Mouse (Mus musculus): Measurements from ENCODE around the gene Pla2r1. TPM values are rescaled to one million over a fixed set of nuclear protein-coding genes. Genes with fewer than 3 reads are reported as not detected.

Pla2r1 gene
- polyA plus RNA-seq, 1 experiment from 2014 or later = 0.25 TPM

DNA sequence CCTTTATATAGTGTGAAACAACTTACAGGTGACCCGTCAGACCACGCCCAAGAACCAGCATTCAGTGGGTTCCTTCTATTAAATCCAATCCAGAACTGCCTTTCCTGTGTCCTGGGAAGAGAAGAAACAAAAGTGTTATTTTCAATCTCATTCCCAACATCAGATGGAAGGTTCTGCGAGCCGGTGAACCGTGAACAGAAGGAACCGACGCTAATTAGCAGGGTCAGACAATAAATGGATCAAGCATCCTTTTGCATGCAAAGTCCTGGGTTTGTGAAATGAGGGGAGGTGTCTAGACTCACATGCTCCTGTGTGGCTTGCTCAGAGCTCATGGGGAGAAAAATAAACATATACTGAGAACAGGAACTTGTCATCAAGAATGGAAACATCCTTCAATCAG, 100.7 kb downstream of the Pla2r1 start:
- whole genome bisulfite sequencing = 27% methylated on average over 7 of the region's 7 CpGs
- ATAC-seq = no peak

DNA sequence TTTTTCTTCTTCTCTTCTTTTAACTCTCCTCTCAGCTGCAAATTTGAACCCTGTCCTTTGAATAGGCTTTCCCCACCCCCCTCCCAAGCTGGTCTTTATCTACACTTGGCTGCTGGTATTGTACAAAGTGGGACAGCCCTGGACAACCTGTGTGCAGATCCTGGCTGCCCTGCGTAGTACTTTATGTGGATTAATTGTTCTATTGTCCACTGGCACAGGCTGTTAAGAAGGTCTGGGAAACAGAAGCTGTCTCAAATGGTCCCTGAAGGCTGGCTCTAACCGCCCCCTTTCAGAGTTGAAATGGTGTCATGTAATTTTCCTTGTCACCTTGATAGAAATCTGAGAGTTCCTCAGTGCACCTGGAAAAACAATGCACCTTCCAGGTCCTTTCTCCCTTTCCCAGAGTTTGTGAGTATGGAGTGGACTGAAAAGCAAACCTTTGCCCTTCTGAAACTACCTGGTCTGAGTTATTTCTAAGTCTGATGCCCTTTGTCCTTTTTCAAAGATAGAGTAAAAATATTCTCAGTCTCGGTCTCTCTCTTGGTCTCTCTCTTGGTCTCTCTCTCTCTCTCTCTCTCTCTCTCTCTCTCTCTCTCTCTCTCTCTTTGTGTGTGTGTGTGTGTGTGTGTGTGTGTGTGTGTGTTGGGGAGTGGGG, 101.9 kb downstream of the Pla2r1 start:
- 37% methylated on average over 3 of the region's 3 CpGs for WGBS
- no peak for ATAC-seq
- Histone ChIP-seq H3K4me2 (ENCODE audit: low read length) (no peak overlapping the region), H3K27ac (ENCODE audit: low read length) (no peak overlapping the region), H3K4me3 (replicated peaks; ENCODE audit: low read length) (no peak overlapping the region), H3K9ac (replicated peaks; ENCODE audit: low read depth, low read length) (no peak overlapping the region), H3K27me3 (replicated peaks; ENCODE audit: control insufficient read depth, insufficient read depth, low read length) (no peaks in the 10 kb centered on the region), H3K36me3 (ENCODE audit: control insufficient read depth, insufficient read depth) (no peaks in the 10 kb centered on the region), H3K4me1 (replicated peaks; ENCODE audit: control insufficient read depth, insufficient read depth, low read length) (peaks cover 5% of the 10 kb centered on the region), H3K9me3 (ENCODE audit: control insufficient read depth, low read length) (no peaks in the 10 kb centered on the region)

More for the DNA sequence above, 100.7 kb downstream of the Pla2r1 start:
- no peak overlapping the region for H3K4me2 ChIP-seq (ENCODE audit: low read length)
- H3K36me3 ChIP-seq (ENCODE audit: control insufficient read depth, insufficient read depth) = no peaks in the 10 kb centered on the region
- H3K4me3 ChIP-seq (replicated peaks; ENCODE audit: low read length) = no peak overlapping the region
- H3K9ac ChIP-seq (replicated peaks; ENCODE audit: low read depth, low read length) = no peak overlapping the region
- H3K27ac ChIP-seq (ENCODE audit: low read length) = no peak overlapping the region
- peaks cover 5% of the 10 kb centered on the region for H3K4me1 ChIP-seq (replicated peaks; ENCODE audit: control insufficient read depth, insufficient read depth, low read length)
- H3K27me3 ChIP-seq (replicated peaks; ENCODE audit: control insufficient read depth, insufficient read depth, low read length) = no peaks in the 10 kb centered on the region
- H3K9me3 ChIP-seq (ENCODE audit: control insufficient read depth, low read length) = no peaks in the 10 kb centered on the region

GRCm38 (mm10) chr2:60449732-60450131, 103.4 kb downstream of the Pla2r1 start:
- Histone ChIP-seq H3K9ac (replicated peaks; ENCODE audit: low read depth, low read length) (no peak overlapping the region), H3K4me2 (ENCODE audit: low read length) (no peak overlapping the region), H3K4me3 (replicated peaks; ENCODE audit: low read length) (no peak overlapping the region), H3K27ac (ENCODE audit: low read length) (no peak overlapping the region), H3K27me3 (replicated peaks; ENCODE audit: control insufficient read depth, insufficient read depth, low read length) (no peaks in the 10 kb centered on the region), H3K9me3 (ENCODE audit: control insufficient read depth, low read length) (no peaks in the 10 kb centered on the region), H3K4me1 (replicated peaks; ENCODE audit: control insufficient read depth, insufficient read depth, low read length) (peaks cover 7% of the 10 kb centered on the region), H3K36me3 (ENCODE audit: control insufficient read depth, insufficient read depth) (no peaks in the 10 kb centered on the region)
- ATAC-seq = peak; percentile 49; the same call in 1 of the 2 replicates
- 41% methylated on average over 6 of the region's 6 CpGs for WGBS

GRCm38 (mm10) chr2:60444711-60445509, 108.2 kb downstream of the Pla2r1 start:
- Histone ChIP-seq H3K9me3 (ENCODE audit: control insufficient read depth, low read length) (no peaks in the 10 kb centered on the region), H3K27ac (ENCODE audit: low read length) (no peak overlapping the region), H3K36me3 (ENCODE audit: control insufficient read depth, insufficient read depth) (no peaks in the 10 kb centered on the region), H3K27me3 (replicated peaks; ENCODE audit: control insufficient read depth, insufficient read depth, low read length) (no peaks in the 10 kb centered on the region), H3K4me1 (replicated peaks; ENCODE audit: control insufficient read depth, insufficient read depth, low read length) (peaks cover 7% of the 10 kb centered on the region), H3K9ac (replicated peaks; ENCODE audit: low read depth, low read length) (no peak overlapping the region), H3K4me3 (replicated peaks; ENCODE audit: low read length) (no peak overlapping the region), H3K4me2 (ENCODE audit: low read length) (no peak overlapping the region)
- ATAC-seq = 0 out of 2 replicates have a peak, but pooled peaks have one; percentile 10
- WGBS = 53% methylated on average over 9 of the region's 9 CpGs

DNA sequence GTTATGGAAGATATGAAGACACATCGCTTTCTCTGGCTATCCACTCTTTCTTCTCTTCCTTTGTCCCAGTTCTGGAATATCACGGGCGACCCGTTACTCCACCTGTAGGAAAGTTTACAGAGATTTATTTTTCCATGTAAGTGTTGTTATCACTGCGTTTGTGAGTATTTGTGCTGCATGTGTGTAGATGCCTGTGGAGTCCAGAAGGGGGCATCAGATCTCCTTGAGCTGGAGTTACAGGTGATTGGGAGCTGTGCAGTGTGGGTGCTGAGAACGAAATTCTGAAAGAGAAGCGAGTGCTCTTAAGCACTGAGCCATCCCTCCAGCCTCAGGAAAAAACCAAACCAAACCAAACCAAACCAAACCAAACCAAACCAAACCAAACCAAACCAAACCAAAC, 109.8 kb downstream of the Pla2r1 start:
- Histone ChIP-seq H3K36me3 (ENCODE audit: control insufficient read depth, insufficient read depth) (no peaks in the 10 kb centered on the region), H3K9me3 (ENCODE audit: control insufficient read depth, low read length) (no peaks in the 10 kb centered on the region), H3K9ac (replicated peaks; ENCODE audit: low read depth, low read length) (no peak overlapping the region), H3K4me1 (replicated peaks; ENCODE audit: control insufficient read depth, insufficient read depth, low read length) (peaks cover 2% of the 10 kb centered on the region; the same call in 1 of the 2 replicates), H3K4me3 (replicated peaks; ENCODE audit: low read length) (no peak overlapping the region), H3K4me2 (ENCODE audit: low read length) (no peak overlapping the region), H3K27me3 (replicated peaks; ENCODE audit: control insufficient read depth, insufficient read depth, low read length) (no peaks in the 10 kb centered on the region), H3K27ac (ENCODE audit: low read length) (no peak overlapping the region)
- no peak for ATAC-seq
- whole genome bisulfite sequencing = 95% methylated on average over 7 of the region's 7 CpGs

- no peak for ATAC-seq
- H3K27me3 ChIP-seq (replicated peaks; ENCODE audit: control insufficient read depth, insufficient read depth, low read length) = no peaks in the 10 kb centered on the region
- WGBS = 14% methylated on average over 3 of the region's 3 CpGs
Observed at GRCm38 (mm10) chr2:60441875-60442274, 111.2 kb downstream of the Pla2r1 start.

DNA sequence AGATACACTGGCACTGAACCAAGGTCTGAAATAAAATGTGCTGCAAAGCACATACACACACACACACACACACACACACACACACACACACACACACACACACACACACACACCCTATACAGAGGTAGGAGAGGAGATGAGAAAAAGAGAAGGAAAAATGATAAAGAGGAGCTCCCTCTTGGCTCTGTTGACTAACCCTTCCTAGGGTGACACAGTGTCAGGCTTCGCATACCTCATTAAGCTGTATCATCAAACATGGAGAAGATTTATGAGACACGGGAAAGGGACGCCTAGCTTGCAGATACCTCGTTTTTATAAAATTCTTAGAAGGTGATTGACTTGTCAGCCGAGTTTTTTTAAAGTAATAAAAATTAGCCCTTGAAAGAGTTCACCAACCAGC, 116.3 kb downstream of the Pla2r1 start:
- Histone ChIP-seq H3K4me3 (replicated peaks; ENCODE audit: low read length) (no peak overlapping the region), H3K27me3 (replicated peaks; ENCODE audit: control insufficient read depth, insufficient read depth, low read length) (no peaks in the 10 kb centered on the region), H3K4me1 (replicated peaks; ENCODE audit: control insufficient read depth, insufficient read depth, low read length) (no peaks in the 10 kb centered on the region), H3K36me3 (ENCODE audit: control insufficient read depth, insufficient read depth) (no peaks in the 10 kb centered on the region), H3K9me3 (ENCODE audit: control insufficient read depth, low read length) (no peaks in the 10 kb centered on the region), H3K27ac (ENCODE audit: low read length) (no peak overlapping the region), H3K4me2 (ENCODE audit: low read length) (no peak overlapping the region), H3K9ac (replicated peaks; ENCODE audit: low read depth, low read length) (no peak overlapping the region)
- 91% methylated on average over 5 of the region's 5 CpGs for WGBS
- no peak for ATAC-seq

More at GRCm38 (mm10) chr2:60441875-60442274, 111.2 kb downstream of the Pla2r1 start:
- Histone ChIP-seq H3K36me3 (ENCODE audit: control insufficient read depth, insufficient read depth) (no peaks in the 10 kb centered on the region), H3K4me3 (replicated peaks; ENCODE audit: low read length) (no peak overlapping the region), H3K9ac (replicated peaks; ENCODE audit: low read depth, low read length) (no peak overlapping the region), H3K27ac (ENCODE audit: low read length) (no peak overlapping the region), H3K4me1 (replicated peaks; ENCODE audit: control insufficient read depth, insufficient read depth, low read length) (peaks cover 2% of the 10 kb centered on the region; the same call in 1 of the 2 replicates), H3K9me3 (ENCODE audit: control insufficient read depth, low read length) (no peaks in the 10 kb centered on the region), H3K4me2 (ENCODE audit: low read length) (no peak overlapping the region)

- no peak overlapping the region for H3K4me2 ChIP-seq (ENCODE audit: low read length)
- no peak overlapping the region for H3K27ac ChIP-seq (ENCODE audit: low read length)
- H3K9me3 ChIP-seq (ENCODE audit: control insufficient read depth, low read length) = no peaks in the 10 kb centered on the region
- H3K4me3 ChIP-seq (replicated peaks; ENCODE audit: low read length) = no peak overlapping the region
- no peaks in the 10 kb centered on the region for H3K36me3 ChIP-seq (ENCODE audit: control insufficient read depth, insufficient read depth)
- H3K27me3 ChIP-seq (replicated peaks; ENCODE audit: control insufficient read depth, insufficient read depth, low read length) = no peaks in the 10 kb centered on the region
- no peak overlapping the region for H3K9ac ChIP-seq (replicated peaks; ENCODE audit: low read depth, low read length)
- no peak for ATAC-seq
- no peaks in the 10 kb centered on the region for H3K4me1 ChIP-seq (replicated peaks; ENCODE audit: control insufficient read depth, insufficient read depth, low read length)
- 85% methylated on average over 8 of the region's 8 CpGs for WGBS
Observed at GRCm38 (mm10) chr2:60430315-60431021, 122.6 kb downstream of the Pla2r1 start.

DNA sequence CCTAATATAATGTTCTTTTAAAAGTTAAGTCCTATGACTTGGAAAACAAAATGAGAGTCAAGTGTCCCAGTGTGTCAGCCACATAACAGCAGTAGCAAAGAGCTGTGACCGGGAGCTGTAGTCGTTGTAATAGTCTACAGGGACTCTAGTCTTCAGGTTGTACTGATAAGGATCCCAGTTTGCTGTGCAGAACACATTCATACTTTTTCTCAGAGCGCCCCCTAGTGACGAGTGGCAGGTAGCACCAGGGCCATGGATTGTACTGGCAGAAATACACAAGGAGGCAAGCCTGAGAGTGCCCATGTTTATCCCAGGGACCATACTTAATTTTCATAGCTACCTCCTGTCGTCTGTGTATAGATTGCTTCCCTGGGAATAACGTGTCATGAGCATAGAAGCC, 135.0 kb downstream of the Pla2r1 start:
- no peaks in the 10 kb centered on the region for H3K36me3 ChIP-seq (ENCODE audit: control insufficient read depth, insufficient read depth)
- H3K9me3 ChIP-seq (ENCODE audit: control insufficient read depth, low read length) = no peaks in the 10 kb centered on the region
- ATAC-seq = peak; percentile 63; the same call in 1 of the 2 replicates
- no peak overlapping the region for H3K9ac ChIP-seq (replicated peaks; ENCODE audit: low read depth, low read length)
- no peaks in the 10 kb centered on the region for H3K27me3 ChIP-seq (replicated peaks; ENCODE audit: control insufficient read depth, insufficient read depth, low read length)
- H3K4me1 ChIP-seq (replicated peaks; ENCODE audit: control insufficient read depth, insufficient read depth, low read length) = no peaks in the 10 kb centered on the region
- WGBS = 9% methylated on average over 6 of the region's 6 CpGs
- H3K27ac ChIP-seq (ENCODE audit: low read length) = no peak overlapping the region
- H3K4me2 ChIP-seq (ENCODE audit: low read length) = no peak overlapping the region
- H3K4me3 ChIP-seq (replicated peaks; ENCODE audit: low read length) = no peak overlapping the region

Data from forebrain, embryonic 16.5 days (tissue).